Mouse (Mus musculus) limb, embryonic 12.5 days (tissue): Measurements from ENCODE around the gene Gm21083. TPM values are rescaled to one million over a fixed set of nuclear protein-coding genes. Genes with fewer than 3 reads are reported as not detected.
A peak's percentile ranks its signal among the peaks of the same experiment; 100 is the strongest.
"Not testable (repeated sequence)": the region's sequence is repeated elsewhere in the genome, so short reads cannot be mapped to it uniquely, and the experiment has no call there.

Experiments used
- ATAC-seq: fragments of 200-750 bp; cut with Nextera tagmentation; 2 replicates; pipeline ENCODE4 v1.8.0; 2017; ENCODE audit warnings: low read depth, moderate TSS enrichment; ENCODE audit not compliant: insufficient number of reproducible peaks, insufficient read depth, low FRiP score, low TSS enrichment
- H3K27ac ChIP-seq: fragments of 300-500 bp; sonication (generic); 2 replicates; pipeline ENCODE4 v1.5.1; 2016; ENCODE audit warnings: mild to moderate bottlenecking, moderate library complexity
- H3K27me3 ChIP-seq: fragments of 300-500 bp; sonication (generic); 2 replicates; pipeline ENCODE4 v1.6.1; 2016; ENCODE audit warnings: mild to moderate bottlenecking, moderate library complexity
- H3K36me3 ChIP-seq: fragments of 300-500 bp; sonication (generic); 2 replicates; pipeline ENCODE4 v1.6.1; 2016; ENCODE audit warnings: mild to moderate bottlenecking, moderate library complexity
- H3K4me1 ChIP-seq: fragments of 300-500 bp; sonication (generic); replicated peaks from 2 replicates; pipeline ENCODE4 v1.6.1; 2016
- H3K4me2 ChIP-seq: fragments of 300-500 bp; sonication (generic); 2 replicates; pipeline ENCODE4 v1.6.1; 2016; ENCODE audit warnings: mild to moderate bottlenecking, moderate library complexity
- H3K4me3 ChIP-seq: fragments of 300-500 bp; sonication (generic); replicated peaks from 2 replicates; pipeline ENCODE4 v1.5.1; 2016; ENCODE audit warnings: mild to moderate bottlenecking
- H3K9ac ChIP-seq: fragments of 300-500 bp; sonication (generic); replicated peaks from 2 replicates; pipeline ENCODE4 v1.6.1; 2016; ENCODE audit warnings: mild to moderate bottlenecking, moderate library complexity
- H3K9me3 ChIP-seq: fragments of 300-500 bp; sonication (generic); 2 replicates; pipeline ENCODE4 v1.6.1; 2016; ENCODE audit warnings: mild to moderate bottlenecking, moderate library complexity
- WGBS: fragments of 180-500 bp; shearing (Covaris S2); methylation state at CpG from one replicate; pipeline ENCODE4 v1.1.7; 2016; 5-methylcytosine and 5-hydroxymethylcytosine counted together
- polyA plus RNA-seq: library from polyadenylated mRNA; unstranded; fragments of >200 nt; fragmentation: Nextera tagmentation; extraction: Ambion mirVana; gene quantifications from 2 replicates; pipeline ENCODE4 v1.2.1, GENCODE M21; 2016

Gm21083 gene
- polyA plus RNA-seq: not detected in 2 replicates

GRCm38 (mm10) chr5:15577033-15577432 is at the start of gene Gm21083:
Gene Gm21083 (plus strand): TSS chr5:15577333.
- H3K36me3 ChIP-seq, H3K9ac ChIP-seq, H3K27ac ChIP-seq, H3K4me3 ChIP-seq, H3K4me1 ChIP-seq, H3K27me3 ChIP-seq, ATAC-seq, H3K4me2 ChIP-seq: not testable (repeated sequence)
- peaks cover 18% of the 10 kb centered on the region for H3K9me3 ChIP-seq
- 63% methylated on average over 1 of the region's 1 CpGs for WGBS

- 38% methylated on average over 1 of the region's 1 CpGs for WGBS
- H3K4me2 ChIP-seq, H3K27ac ChIP-seq, H3K9ac ChIP-seq, H3K4me1 ChIP-seq, H3K36me3 ChIP-seq, ATAC-seq, H3K4me3 ChIP-seq, H3K27me3 ChIP-seq: not testable (repeated sequence)
- peaks cover 36% of the 10 kb centered on the region for H3K9me3 ChIP-seq
These were observed 48.0 kb upstream of the Gm21083 start, which contains the start of gene Gm21190 for GRCm38 (mm10) chr5:15529122-15529521. Gene Gm21190 (minus strand): TSS chr5:15529222.

GRCm38 (mm10) chr5:15548642-15549041 is 28.5 kb upstream of the Gm21083 start:
- not testable (repeated sequence) for H3K4me1 ChIP-seq, H3K27ac ChIP-seq, H3K36me3 ChIP-seq, H3K4me2 ChIP-seq, ATAC-seq, H3K9ac ChIP-seq, H3K4me3 ChIP-seq, H3K27me3 ChIP-seq
- H3K9me3 ChIP-seq: peaks cover 27% of the 10 kb centered on the region
- WGBS: 78% methylated on average over 6 of the region's 6 CpGs

GRCm38 (mm10) chr5:15549134-15549533 is 28.0 kb upstream of the Gm21083 start:
- H3K9ac ChIP-seq, H3K27me3 ChIP-seq, H3K27ac ChIP-seq, H3K4me1 ChIP-seq, H3K36me3 ChIP-seq, H3K4me3 ChIP-seq, H3K4me2 ChIP-seq, ATAC-seq: not testable (repeated sequence)
- 39% methylated on average over 1 of the region's 1 CpGs for WGBS
- peaks cover 29% of the 10 kb centered on the region for H3K9me3 ChIP-seq

- WGBS: 15% methylated on average over 3 of the region's 3 CpGs
- not testable (repeated sequence) for H3K9ac ChIP-seq, ATAC-seq, H3K27ac ChIP-seq, H3K4me3 ChIP-seq, H3K4me1 ChIP-seq, H3K36me3 ChIP-seq, H3K4me2 ChIP-seq, H3K27me3 ChIP-seq
- H3K9me3 ChIP-seq: peaks cover 28% of the 10 kb centered on the region
These were observed 27.5 kb upstream of the Gm21083 start for GRCm38 (mm10) chr5:15549606-15550005.

GRCm38 (mm10) chr5:15558654-15559053 is 18.5 kb upstream of the Gm21083 start:
- H3K4me1 ChIP-seq, H3K27ac ChIP-seq, ATAC-seq, H3K4me3 ChIP-seq, H3K9ac ChIP-seq, H3K36me3 ChIP-seq, H3K27me3 ChIP-seq, H3K4me2 ChIP-seq: not testable (repeated sequence)
- WGBS: 79% methylated on average over 1 of the region's 1 CpGs
- H3K9me3 ChIP-seq: peaks cover 36% of the 10 kb centered on the region

GRCm38 (mm10) chr5:15561425-15562264 is 15.5 kb upstream of the Gm21083 start:
- H3K9me3 ChIP-seq: peaks cover 25% of the 10 kb centered on the region
- not testable (repeated sequence) for H3K4me1 ChIP-seq, H3K9ac ChIP-seq, H3K4me3 ChIP-seq, H3K36me3 ChIP-seq, H3K4me2 ChIP-seq, H3K27ac ChIP-seq, H3K27me3 ChIP-seq
- peak; percentile 72 for ATAC-seq
- 73% methylated on average over 3 of the region's 3 CpGs for WGBS

- H3K27me3 ChIP-seq, H3K36me3 ChIP-seq, H3K27ac ChIP-seq, H3K4me3 ChIP-seq, H3K4me2 ChIP-seq, H3K9ac ChIP-seq, H3K4me1 ChIP-seq, ATAC-seq: not testable (repeated sequence)
- H3K9me3 ChIP-seq: peaks cover 18% of the 10 kb centered on the region
These were observed 3.4 kb upstream of the Gm21083 start for GRCm38 (mm10) chr5:15573735-15574134.

GRCm38 (mm10) chr5:15586351-15586750 is 9.2 kb downstream of the Gm21083 start:
- not testable (repeated sequence) for H3K9me3 ChIP-seq, H3K9ac ChIP-seq, H3K4me2 ChIP-seq, ATAC-seq, H3K4me1 ChIP-seq, H3K4me3 ChIP-seq, H3K36me3 ChIP-seq, H3K27me3 ChIP-seq, H3K27ac ChIP-seq

- H3K36me3 ChIP-seq, H3K4me2 ChIP-seq, ATAC-seq, H3K27me3 ChIP-seq, H3K4me1 ChIP-seq, H3K9ac ChIP-seq, H3K9me3 ChIP-seq, H3K4me3 ChIP-seq, H3K27ac ChIP-seq: not testable (repeated sequence)
- 30% methylated on average over 6 of the region's 6 CpGs for WGBS
These were observed 11.2 kb downstream of the Gm21083 start for GRCm38 (mm10) chr5:15588291-15588690.

GRCm38 (mm10) chr5:15590635-15591034 is 13.5 kb downstream of the Gm21083 start:
- H3K4me2 ChIP-seq, H3K27ac ChIP-seq, ATAC-seq, H3K4me1 ChIP-seq, H3K9me3 ChIP-seq, H3K27me3 ChIP-seq, H3K4me3 ChIP-seq, H3K9ac ChIP-seq, H3K36me3 ChIP-seq: not testable (repeated sequence)
- 51% methylated on average over 5 of the region's 5 CpGs for WGBS

- H3K27ac ChIP-seq, H3K27me3 ChIP-seq, H3K4me2 ChIP-seq, H3K4me3 ChIP-seq, H3K9ac ChIP-seq, H3K36me3 ChIP-seq, H3K4me1 ChIP-seq: not testable (repeated sequence)
- H3K9me3 ChIP-seq: peaks cover 12% of the 10 kb centered on the region; the same call in 1 of the 2 replicates
- WGBS: 76% methylated on average over 2 of the region's 2 CpGs
- peak; percentile 73; the same call in 1 of the 2 replicates for ATAC-seq
These were observed 14.4 kb downstream of the Gm21083 start for GRCm38 (mm10) chr5:15591577-15591976.
